Mouse (Mus musculus): ENCODE data around the gene Dnm1. TPM values are rescaled to one million over a fixed set of nuclear protein-coding genes. Genes with fewer than 3 reads are reported as not detected.

The Dnm1 gene
- polyA plus RNA-seq, 1 experiment from 2014 or later, result 13.7 TPM

DNA sequence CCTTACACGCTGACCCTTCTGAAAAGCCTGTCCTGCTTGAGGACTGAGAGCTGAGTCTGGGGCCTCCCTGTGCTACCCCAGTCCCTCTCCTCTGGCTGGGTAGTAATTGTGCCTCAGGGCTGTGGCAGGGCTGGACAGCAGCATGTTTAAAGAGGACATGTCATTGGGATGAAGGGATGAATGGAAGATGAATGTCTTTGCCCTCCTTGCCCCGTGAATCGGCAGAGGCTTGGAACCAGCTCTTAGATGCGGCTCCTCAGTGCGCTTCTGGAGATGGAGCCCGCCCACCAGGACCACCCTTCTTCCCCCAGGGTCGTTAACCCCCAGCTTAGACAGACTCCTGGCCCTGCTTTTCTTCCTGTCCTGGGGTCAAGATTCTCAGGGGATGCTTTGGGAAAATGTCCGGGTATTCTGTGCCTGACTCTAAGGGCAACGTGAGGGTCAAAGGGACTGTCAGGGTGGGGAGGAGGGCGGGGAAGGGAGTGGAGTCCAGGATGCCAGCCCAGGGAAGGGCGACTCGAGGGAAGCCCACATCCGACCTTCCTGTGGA lies 24.2 kb downstream of the Dnm1 start:
- 34% methylated on average over 13 of the region's 13 CpGs for whole genome bisulfite sequencing

DNA sequence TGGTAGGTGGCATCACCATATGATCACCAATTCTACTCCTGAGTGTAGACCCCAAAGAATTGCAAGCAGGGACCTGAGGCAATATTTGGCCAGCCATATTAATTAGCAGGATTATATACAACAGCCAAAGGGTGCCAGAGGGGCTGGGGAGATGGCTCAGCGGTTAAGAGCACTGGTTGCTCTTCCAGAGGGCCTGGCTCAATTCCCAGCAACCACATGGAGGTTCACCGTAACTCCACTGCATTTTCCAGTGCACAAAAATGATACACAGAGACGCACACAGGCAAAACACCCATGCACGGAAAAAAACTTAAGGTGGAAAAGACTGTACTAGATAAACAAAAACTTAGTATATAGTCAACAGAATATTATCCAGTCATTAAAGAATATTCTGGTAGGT lies 25.9 kb downstream of the Dnm1 start:
- Histone ChIP-seq H3K27ac (no peak overlapping the region), H3K9ac (no peak overlapping the region), H3K9me3 (replicated peaks) (no peaks in the 10 kb centered on the region), H3K4me2 (no peak overlapping the region), H3K36me3 (ENCODE audit: poor library complexity, severe bottlenecking) (no peaks in the 10 kb centered on the region), H3K4me3 (no peak overlapping the region), H3K27me3 (no peaks in the 10 kb centered on the region), H3K4me1 (peaks cover 13% of the 10 kb centered on the region)
- WGBS, result 77% methylated on average over 4 of the region's 4 CpGs
- no peak for ATAC-seq

More for the DNA sequence above, 24.2 kb downstream of the Dnm1 start:
- no peak overlapping the region for H3K9ac ChIP-seq
- no peaks in the 10 kb centered on the region for H3K4me1 ChIP-seq
- H3K4me2 ChIP-seq, result no peak overlapping the region
- H3K27me3 ChIP-seq, result no peaks in the 10 kb centered on the region
- ATAC-seq, result no peak
- 0 out of 2 replicates have a peak, but pooled peaks cover 4% of the 10 kb centered on the region for H3K36me3 ChIP-seq (ENCODE audit: poor library complexity, severe bottlenecking)
- no peaks in the 10 kb centered on the region for H3K9me3 ChIP-seq (replicated peaks)
- H3K4me3 ChIP-seq, result no peak overlapping the region
- no peak overlapping the region for H3K27ac ChIP-seq

DNA sequence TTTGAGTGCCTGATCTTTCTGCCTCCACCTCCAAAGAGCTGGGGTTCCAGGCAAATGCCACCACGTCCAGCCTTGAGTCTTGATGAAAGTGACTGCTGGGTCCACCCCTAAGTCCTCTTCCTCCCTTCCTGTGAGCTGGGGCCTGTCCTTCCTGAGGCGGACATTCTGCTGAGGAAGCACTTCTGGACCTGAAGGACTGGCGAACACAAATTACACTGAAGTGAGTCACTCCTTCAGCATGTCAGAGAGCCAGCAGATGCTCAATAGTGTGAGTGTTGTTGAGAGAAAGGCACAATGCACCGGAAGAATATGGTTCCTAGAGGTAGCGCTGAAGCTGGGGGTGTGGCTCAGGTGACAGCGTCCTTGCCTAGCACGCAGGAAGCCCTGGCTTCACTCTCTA lies 27.8 kb downstream of the Dnm1 start:
- Histone ChIP-seq H3K9ac (no peak overlapping the region), H3K27ac (no peak overlapping the region), H3K9me3 (replicated peaks) (no peaks in the 10 kb centered on the region), H3K4me2 (no peak overlapping the region), H3K27me3 (no peaks in the 10 kb centered on the region), H3K4me1 (peaks cover 18% of the 10 kb centered on the region), H3K4me3 (no peak overlapping the region), H3K36me3 (ENCODE audit: poor library complexity, severe bottlenecking) (no peaks in the 10 kb centered on the region)
- no peak for ATAC-seq
- WGBS, result 75% methylated on average over 7 of the region's 7 CpGs

DNA sequence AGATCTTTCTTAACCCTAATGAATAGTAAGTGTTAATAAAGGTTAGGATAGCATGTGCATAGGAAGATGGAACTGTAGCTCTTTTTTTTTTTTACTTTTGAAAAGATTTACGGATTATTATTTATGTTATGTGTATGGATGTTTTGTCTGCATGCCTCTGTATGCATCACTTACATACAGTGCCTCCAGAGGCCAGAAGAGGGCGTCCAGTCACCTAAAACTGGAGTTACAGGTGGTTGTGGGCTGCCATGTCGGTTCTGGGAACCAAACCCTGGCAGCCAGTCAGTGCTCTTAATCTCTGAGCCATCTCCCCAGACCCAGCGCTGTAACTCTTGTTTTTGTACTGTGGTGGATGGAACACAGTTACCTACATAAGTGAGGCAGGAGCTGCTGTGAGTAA lies 28.8 kb downstream of the Dnm1 start:
- Histone ChIP-seq H3K27me3 (no peaks in the 10 kb centered on the region), H3K36me3 (ENCODE audit: poor library complexity, severe bottlenecking) (no peaks in the 10 kb centered on the region), H3K9ac (no peak overlapping the region), H3K4me3 (no peak overlapping the region), H3K27ac (no peak overlapping the region), H3K4me1 (peaks cover 18% of the 10 kb centered on the region), H3K9me3 (replicated peaks) (no peaks in the 10 kb centered on the region), H3K4me2 (no peak overlapping the region)
- WGBS, result 52% methylated on average over 4 of the region's 4 CpGs
- ATAC-seq, result no peak

DNA sequence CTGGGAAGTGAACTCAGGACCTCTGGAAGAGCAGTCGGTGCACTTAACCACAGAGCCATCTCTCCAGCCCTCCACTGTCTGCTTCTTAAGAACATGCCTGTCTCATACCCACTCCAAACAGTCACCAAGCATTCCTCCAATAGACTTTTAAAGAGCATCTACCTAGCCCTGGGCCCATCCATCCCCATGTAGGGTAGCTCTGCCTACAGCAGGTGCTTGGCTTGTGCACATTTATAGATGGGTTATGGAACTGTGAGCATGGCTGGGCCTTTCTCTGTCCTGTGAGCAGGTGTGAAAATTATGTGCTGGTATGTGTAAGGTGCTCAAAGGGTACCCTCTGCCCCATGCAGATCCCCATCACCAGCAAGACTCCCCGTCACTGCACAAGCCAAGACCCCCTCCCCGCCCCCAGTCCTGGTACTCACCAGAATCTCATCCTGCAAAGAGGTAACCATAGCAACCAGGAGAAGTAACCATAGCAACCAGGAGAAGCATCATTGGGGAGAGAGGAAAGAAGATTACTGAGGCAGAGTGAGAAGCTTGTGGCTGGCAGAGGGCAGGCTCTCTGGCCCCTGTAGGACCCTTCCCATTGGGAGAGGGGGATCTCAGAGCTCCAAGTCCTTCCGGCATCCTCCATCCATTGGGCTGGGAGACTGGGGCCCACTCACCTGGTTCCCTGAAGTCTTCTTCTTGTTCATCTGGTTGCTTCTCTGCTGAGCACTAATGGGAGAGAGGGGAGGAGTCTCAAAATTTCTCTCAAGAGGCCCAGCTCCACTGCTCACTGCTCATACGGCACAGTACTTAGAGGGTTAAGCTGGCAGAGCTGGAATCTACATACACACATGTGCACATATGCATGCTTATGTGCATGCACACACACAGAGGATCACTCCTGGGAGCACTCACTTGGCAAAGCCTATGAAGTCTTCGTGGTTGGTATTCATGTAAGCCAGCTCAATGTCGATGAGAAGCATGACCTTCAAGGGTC lies 30.1 kb downstream of the Dnm1 start:
- Histone ChIP-seq H3K4me2 (peak overlapping the region; percentile 37; the same call in 1 of the 2 replicates), H3K36me3 (ENCODE audit: poor library complexity, severe bottlenecking) (no peaks in the 10 kb centered on the region), H3K27ac (peak overlapping the region; percentile 80), H3K9ac (peak overlapping the region; percentile 16; the same call in 1 of the 2 replicates), H3K9me3 (replicated peaks) (no peaks in the 10 kb centered on the region), H3K4me3 (no peak overlapping the region), H3K4me1 (peaks cover 26% of the 10 kb centered on the region), H3K27me3 (0 out of 2 replicates have a peak, but pooled peaks cover 3% of the 10 kb centered on the region)
- WGBS, result 60% methylated on average over 7 of the region's 7 CpGs
- ATAC-seq, result peak; percentile 75

DNA sequence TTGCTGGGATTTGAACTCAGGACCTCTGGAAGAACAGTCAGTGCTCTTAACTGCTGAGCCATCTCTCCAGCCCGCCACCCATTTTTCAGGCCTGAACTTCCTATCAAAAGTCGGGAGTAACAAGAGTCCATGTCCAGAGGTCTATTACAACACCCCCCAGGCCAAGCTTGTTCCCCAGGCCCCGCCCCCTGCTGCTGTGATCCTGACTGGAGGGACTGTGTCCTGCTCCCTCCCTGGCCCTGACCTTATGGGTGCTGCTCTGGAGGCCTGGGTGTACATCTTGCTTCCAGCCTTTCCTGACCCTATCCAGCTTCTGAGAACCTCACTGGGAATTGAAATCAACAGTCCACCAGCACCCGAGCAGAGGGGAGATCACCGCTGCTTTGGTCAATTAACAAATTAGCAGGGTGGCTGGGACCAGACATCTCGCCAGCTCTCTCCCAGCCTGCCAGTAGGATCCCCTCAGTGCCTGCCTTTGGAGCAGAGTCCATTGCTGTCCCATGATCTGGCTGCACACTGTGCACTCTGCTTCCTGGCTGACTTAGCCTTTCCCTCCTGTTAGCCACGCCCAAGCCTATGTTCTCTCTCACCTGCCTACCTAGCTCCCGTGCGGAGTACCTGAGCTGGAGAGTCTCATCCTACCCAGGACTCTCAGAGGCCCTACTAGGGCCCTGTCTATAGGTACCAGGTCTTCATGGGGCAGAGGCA lies 31.4 kb downstream of the Dnm1 start:
- Histone ChIP-seq H3K27ac (peak overlapping the region; percentile 80), H3K4me2 (no peak overlapping the region), H3K9ac (no peak overlapping the region; the same call in 1 of the 2 replicates), H3K9me3 (replicated peaks) (no peaks in the 10 kb centered on the region), H3K36me3 (ENCODE audit: poor library complexity, severe bottlenecking) (no peaks in the 10 kb centered on the region), H3K4me3 (no peak overlapping the region), H3K27me3 (peaks cover 7% of the 10 kb centered on the region; the same call in 1 of the 2 replicates), H3K4me1 (peaks cover 39% of the 10 kb centered on the region)
- no peak for ATAC-seq
- 74% methylated on average over 9 of the region's 9 CpGs for WGBS

DNA sequence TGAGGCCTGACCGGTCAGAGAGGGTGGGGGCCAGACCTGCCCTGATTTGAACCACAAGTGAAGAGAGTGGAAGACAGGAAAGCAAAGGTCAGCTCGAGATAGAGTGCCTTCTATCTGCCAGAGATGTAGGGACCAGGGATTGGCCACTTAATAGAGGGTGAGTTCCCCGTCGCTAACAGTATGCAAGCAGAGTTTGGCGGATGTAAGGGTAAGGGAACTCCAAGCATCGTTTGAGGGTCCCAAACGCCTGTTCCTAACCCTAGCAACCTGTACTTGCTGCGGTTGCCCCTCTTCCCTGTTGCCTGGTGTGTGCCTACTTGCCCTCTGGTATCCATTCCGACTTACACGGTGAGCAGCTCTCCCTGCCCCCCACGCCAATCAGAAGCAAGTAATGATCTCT lies 32.4 kb downstream of the Dnm1 start:
- H3K4me1 ChIP-seq, result peaks cover 40% of the 10 kb centered on the region

DNA sequence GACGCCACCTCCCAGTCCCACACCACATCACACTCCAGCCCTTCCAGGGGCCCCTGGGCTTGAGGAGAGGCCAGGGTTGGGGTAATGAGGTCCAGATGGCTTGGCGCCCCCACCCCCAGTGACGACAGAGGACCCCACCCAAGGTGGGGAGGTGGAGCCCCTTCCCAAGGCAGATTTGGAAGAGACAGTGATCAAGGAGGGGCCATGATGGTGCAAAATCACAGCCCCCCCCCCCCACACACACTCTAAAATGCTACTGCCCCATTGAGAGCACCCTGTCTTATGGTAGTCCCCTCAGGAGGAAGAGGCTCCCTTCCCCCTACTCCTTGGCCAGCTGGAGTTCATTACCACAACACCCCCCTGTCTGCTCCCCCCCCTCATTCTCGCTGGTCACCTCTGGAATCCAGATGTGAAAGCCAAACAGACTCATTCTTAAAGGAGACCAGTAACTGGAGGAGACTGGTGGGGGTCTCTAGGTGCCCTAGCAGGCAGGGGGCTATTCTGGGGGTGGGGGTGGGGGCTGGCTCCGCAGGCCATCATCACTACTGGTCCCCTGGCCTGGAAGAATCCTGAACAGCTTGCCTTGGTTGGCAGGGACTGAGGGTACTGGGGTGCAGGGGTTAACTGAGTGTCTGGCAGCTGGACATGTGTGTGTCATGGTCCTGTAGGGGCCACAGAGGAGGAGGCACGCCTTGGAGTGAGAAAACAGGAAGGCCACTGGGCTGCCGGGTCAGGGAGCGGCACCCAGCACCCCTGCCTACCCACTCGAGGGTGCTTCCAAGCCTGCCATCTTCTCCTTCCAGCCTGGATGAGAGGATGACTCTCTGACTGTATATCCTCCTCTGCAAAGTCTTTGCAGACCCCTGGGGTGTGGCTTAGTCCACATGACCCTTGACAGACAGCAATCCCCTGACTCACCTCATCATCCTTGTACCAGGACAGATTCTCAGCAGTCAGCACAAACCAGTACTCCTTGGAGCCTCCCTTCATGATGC lies 33.3 kb downstream of the Dnm1 start:
- H3K9me3 ChIP-seq (replicated peaks), result no peaks in the 10 kb centered on the region
- no peak overlapping the region for H3K4me3 ChIP-seq
- WGBS, result 61% methylated on average over 9 of the region's 9 CpGs
- H3K4me2 ChIP-seq, result no peak overlapping the region
- peaks cover 40% of the 10 kb centered on the region for H3K4me1 ChIP-seq
- H3K27me3 ChIP-seq, result peaks cover 9% of the 10 kb centered on the region; the same call in 1 of the 2 replicates
- H3K36me3 ChIP-seq (ENCODE audit: poor library complexity, severe bottlenecking), result peaks cover under 1% of the 10 kb centered on the region; the same call in 1 of the 2 replicates
- H3K27ac ChIP-seq, result no peak overlapping the region
- no peak for ATAC-seq
- no peak overlapping the region for H3K9ac ChIP-seq

More for the DNA sequence above, 32.4 kb downstream of the Dnm1 start:
- no peak overlapping the region for H3K4me3 ChIP-seq
- H3K27me3 ChIP-seq, result peaks cover 7% of the 10 kb centered on the region; the same call in 1 of the 2 replicates
- H3K4me2 ChIP-seq, result no peak overlapping the region
- no peak for ATAC-seq
- no peak overlapping the region for H3K9ac ChIP-seq
- no peaks in the 10 kb centered on the region for H3K36me3 ChIP-seq (ENCODE audit: poor library complexity, severe bottlenecking)
- WGBS, result 78% methylated on average over 11 of the region's 11 CpGs
- H3K27ac ChIP-seq, result no peak overlapping the region
- H3K9me3 ChIP-seq (replicated peaks), result no peaks in the 10 kb centered on the region

DNA sequence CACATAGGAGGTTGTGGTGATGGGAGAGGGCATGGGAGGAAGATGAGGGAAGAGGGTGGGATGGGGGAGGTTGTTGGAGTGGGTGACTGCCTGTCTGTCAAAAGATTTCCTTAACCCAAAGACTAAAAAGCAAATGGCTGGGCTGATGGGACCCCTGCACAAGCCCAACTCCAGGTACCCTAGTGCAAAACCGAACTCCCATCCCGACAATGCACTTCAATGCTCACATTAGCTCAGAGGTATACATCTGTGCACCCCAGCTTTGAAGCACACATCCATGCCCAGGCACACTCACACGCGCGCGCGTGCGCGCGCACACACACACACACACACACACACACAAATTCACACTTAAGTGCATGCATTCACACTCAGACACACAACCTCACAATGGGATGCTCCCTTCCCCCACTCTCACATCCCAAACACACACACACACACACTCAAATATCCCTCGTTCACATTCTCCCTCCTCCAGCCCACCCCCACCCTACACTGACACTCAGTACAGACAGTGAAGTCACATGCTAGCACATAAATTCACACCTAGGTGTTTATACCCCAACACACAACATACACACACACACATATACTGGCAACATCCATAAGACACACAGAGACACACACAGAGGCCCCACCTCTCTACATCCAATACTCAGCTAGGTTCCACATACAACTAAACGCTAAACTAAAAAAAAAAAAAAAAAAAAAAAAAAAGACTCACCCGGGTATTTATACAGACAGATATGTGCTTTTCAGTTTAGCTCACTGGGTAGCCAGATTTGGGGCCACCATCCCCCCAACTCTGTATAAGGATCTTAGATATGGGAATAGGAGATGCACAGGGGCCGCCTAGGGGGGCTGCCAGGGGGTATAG lies 34.2 kb downstream of the Dnm1 start:
- ATAC-seq, result no peak
- H3K36me3 ChIP-seq (ENCODE audit: poor library complexity, severe bottlenecking), result peaks cover 4% of the 10 kb centered on the region; the same call in 1 of the 2 replicates
- H3K4me3 ChIP-seq, result peak overlapping the region; percentile 10; the same call in 1 of the 2 replicates
- peak overlapping the region; percentile 48 for H3K4me2 ChIP-seq
- no peak overlapping the region for H3K27ac ChIP-seq
- H3K27me3 ChIP-seq, result peaks cover 12% of the 10 kb centered on the region; the same call in 1 of the 2 replicates
- H3K9ac ChIP-seq, result no peak overlapping the region
- H3K9me3 ChIP-seq (replicated peaks), result no peaks in the 10 kb centered on the region
- 79% methylated on average over 14 of the region's 14 CpGs for WGBS
- H3K4me1 ChIP-seq, result peaks cover 40% of the 10 kb centered on the region

DNA sequence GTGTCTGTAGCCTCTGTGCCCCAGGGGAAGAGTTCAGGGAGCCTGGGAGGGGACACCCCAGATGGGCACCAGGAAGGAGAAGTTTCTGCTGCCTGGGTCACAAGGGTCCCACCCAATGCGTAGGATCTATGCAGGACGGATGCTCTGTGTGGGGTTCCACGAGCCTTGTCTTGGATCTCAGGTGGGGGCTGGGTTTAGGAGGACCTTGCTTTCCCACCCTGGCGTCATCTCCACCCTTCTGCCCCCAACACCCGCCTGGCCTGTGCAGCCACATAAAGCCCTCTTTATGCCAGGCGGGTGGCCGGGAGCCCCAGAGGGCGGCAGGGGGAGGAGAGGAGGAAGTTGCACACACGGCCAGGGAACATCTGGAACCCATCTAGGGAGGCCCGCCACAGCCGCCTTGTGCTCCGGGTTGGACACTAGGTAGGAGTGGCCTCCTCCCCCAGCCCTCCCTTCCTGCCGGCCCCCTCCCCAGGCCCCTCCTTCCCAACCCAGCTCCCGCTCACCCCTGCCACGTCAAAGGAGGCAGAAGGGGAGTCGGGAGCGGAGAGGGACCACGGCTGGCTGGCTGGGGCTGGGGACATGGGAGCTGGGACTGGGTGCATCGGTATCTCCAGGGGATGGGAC lies 35.2 kb downstream of the Dnm1 start:
- peaks cover 4% of the 10 kb centered on the region; the same call in 1 of the 2 replicates for H3K36me3 ChIP-seq (ENCODE audit: poor library complexity, severe bottlenecking)
- peak overlapping the region; percentile 57 for H3K9ac ChIP-seq
- H3K27me3 ChIP-seq, result peaks cover 18% of the 10 kb centered on the region
- H3K9me3 ChIP-seq (replicated peaks), result no peaks in the 10 kb centered on the region
- ATAC-seq, result peak; percentile 9; the same call in 1 of the 2 replicates
- WGBS, result 9% methylated on average over 19 of the region's 19 CpGs
- no peak overlapping the region for H3K27ac ChIP-seq
- peak overlapping the region; percentile 48 for H3K4me2 ChIP-seq
- peak overlapping the region; percentile 10 for H3K4me3 ChIP-seq
- peaks cover 34% of the 10 kb centered on the region for H3K4me1 ChIP-seq
